Mouse (Mus musculus) heart, adult 2 months (tissue): ENCODE results near the gene Clk1.

Source experiments
- CTCF ChIP-seq: fragments of 200-600 bp; IDR thresholded peaks from 2 replicates; pipeline ENCODE4 v1.8.1; 2022; ENCODE audit warnings: antibody characterized with exemption, mild to moderate bottlenecking, moderate library complexity
- EP300 ChIP-seq: fragments of 200-500 bp; IDR thresholded peaks from 2 replicates; pipeline ENCODE4 v1.6.1; 2011; ENCODE audit warnings: low read depth, low read length, control low read depth; ENCODE audit not compliant: insufficient read depth

DNA sequence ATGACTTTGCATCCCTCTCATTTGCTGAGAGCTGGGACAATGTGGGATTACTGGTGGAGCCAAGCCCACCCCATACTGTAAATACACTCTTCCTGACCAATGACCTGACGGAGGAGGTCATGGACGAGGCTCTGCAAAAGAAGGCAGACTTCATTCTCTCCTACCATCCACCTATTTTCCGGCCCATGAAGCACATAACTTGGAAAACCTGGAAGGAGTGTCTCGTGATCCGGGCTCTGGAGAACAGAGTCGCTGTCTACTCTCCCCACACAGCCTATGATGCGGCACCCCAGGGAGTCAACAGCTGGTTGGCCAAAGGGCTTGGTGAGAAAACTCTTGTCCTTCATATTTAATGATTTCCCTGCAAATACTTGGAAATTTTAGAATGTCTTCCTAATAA is 23.9 kb upstream of the Clk1 start:
- no peak for TF ChIP-seq EP300
- TF ChIP-seq CTCF: no peak
